Mouse (Mus musculus) adrenal gland (tissue): ENCODE measurements around the gene Sbf2.
"Not testable (repeated sequence)": the region's sequence is repeated elsewhere in the genome, so short reads cannot be mapped to it uniquely, and the experiment has no call there.

Source experiments
- intact Hi-C: fragments of 180-260 bp; cut with DNase I; formaldehyde crosslinking; loops from one replicate; pipeline ENCODE4 v1.15.1; 2025

The Sbf2 gene

GRCm38 (mm10) chr7:110585250-110585649 is 29.5 kb downstream of the Sbf2 start:
- intact Hi-C loops, result no loop called here

DNA sequence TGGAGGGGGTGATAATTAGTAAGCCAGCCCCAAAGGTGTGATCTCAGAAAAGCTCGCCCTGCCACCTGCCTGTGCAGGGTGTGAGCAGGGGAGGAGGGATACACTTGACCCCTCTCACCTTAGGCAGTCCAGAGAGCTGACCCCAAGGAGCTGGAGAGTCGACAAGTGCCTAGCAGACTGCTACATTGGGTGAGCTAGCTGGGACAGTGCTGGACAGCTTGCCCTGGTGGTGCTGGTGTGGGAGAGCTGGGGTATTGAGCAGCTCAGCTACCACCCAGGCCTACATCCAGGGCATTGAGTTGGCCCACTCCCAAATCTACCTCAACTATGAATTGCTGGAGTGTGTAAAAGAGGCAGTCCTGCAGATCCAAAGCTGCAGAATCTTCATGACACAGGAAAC is 30.6 kb downstream of the Sbf2 start:
- intact Hi-C loops, result no loop called here

DNA sequence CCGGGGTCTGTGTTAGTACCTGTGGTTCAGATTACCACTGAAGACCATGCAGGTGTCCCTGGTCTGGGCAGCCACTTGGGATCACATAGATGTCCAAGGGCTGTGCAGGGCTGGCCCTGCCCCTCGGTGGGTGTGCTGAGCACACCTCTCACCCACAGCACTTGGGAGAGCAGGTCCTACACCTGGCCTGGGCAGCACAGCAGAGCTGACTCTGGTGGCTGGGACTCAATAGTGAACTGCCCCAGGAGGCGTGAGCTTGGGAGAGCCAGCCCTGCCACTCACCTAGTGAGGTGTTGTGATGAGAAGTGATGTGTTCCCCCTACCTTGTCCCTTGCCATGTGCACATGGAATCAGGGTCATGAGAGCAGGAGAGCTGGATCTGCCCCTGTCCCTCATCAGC is 31.0 kb downstream of the Sbf2 start:
- intact Hi-C loops, result no loop called here

DNA sequence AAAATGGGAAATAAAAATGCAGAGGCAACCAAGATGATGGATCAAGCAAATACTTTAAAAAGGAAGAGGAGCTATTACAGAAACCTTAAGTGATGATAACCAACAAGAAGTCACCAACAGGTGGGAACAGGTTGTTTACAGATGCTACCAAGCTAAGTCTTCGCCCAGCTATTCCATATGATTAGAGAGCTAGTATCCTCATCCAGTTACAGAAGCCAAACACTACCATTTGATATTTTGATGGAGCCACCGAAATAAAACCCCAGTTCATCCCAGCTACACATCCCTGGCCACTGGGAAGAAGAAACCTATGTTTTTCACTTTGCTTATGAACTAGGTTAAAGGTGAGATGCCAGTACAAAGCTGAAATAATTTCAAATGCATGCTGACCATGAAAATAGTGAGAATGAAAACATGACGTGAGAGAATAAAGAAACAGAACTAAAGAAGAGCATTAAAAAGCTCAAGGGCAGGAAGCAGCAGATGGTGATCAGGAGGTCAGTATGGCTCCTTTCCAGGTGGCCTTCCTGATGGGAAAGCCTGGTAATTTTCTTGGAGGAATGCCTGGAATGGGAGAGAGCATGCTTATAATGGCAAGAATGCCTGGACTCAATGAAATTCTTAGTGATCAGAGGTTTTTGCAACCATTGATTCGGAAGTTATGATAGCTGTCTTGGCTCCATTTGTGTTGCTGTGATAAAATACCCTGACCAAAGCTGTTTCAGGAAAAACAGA is 48.7 kb downstream of the Sbf2 start:
- intact Hi-C loops, result no loop called here

DNA sequence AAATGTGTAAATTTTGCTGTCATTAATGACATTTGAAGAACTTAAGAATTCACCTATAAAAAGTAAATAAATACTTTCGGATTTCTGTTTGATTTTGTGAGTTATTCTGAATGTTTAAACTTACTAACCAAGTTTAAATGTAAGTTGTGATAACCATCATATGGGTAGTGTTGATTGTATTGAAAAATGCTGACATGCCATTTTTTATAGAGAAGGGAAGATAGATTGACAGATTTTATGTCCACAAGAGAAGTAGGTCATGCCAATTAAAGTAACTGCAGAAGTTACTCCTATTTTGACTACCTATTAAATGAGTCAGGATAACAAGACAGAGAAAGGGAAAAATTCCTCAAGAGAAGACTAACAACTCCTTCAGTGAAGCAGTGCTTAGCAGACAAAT is 53.1 kb downstream of the Sbf2 start:
- intact Hi-C loops, result no loop called here

GRCm38 (mm10) chr7:110557001-110557400 is 57.7 kb downstream of the Sbf2 start:
- intact Hi-C loops, result no loop called here

DNA sequence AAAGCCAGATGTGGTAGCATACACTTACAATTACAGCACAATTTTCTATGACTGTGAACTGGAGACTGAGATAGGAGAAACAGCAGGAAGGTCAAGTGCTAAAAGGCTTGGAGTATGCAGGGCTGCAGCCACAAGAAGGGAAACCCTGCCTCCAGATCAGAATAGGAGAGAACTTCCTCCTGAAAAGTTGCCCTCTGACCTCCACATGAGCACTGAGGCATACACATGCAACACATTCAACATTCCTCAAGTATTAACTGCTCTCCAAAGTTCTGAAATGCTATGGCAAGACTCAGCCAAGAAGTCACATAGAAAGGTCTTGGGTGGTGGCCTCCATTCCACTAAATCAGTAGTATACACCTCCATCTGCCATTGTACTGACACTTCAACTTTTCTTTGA is 58.5 kb downstream of the Sbf2 start:
- intact Hi-C loops, result no loop called here

DNA sequence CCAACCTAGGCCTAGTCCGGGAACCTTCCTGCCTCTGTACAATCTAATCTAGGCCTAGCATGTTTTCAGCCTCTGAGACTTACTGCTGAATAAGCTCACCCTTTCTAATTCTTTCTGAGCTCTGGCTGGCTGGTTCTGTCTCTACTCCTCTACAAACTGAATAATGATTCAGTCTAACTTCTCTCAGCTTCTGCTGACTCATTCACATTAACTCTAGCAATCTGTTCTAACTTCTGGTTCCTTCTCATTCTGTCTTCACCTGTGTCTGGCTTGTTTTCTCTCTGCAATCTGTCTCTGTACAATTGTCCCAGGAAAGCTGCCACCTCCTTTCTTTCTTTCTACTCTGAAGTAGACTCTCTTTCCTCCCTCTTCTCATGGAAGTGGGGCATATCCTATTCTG is 59.5 kb downstream of the Sbf2 start:
- intact Hi-C loops, result no loop called here

- intact Hi-C loops, result loop anchor here (1.0 to 5.0 kb wide), 2 partner anchors 82 to 254 kb away; no protein-coding TSS in a partner anchor
These were observed 66.5 kb downstream of the Sbf2 start for GRCm38 (mm10) chr7:110548268-110548667.

DNA sequence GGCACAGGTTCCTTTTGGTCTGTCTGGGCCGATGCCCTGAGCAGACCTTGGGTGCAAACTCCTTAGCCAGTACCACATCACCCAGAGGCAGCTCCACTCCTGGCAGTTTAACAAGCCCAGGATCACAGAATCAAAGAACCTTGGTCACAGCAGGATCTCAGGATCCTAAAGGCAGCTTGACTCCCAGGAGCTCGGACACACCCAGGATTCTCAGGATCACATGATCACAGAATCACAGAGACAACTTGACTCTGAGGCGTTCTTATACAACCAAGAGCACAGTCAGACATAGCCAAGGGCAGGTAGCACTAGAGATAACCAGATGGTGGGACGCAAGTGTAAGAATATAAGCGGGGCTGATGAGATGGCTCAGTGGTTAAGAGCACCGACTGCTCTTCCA is 71.4 kb downstream of the Sbf2 start:
- intact Hi-C loops, result no loop called here

GRCm38 (mm10) chr7:110539266-110539665 is 75.5 kb downstream of the Sbf2 start:
- intact Hi-C loops, result no loop called here

DNA sequence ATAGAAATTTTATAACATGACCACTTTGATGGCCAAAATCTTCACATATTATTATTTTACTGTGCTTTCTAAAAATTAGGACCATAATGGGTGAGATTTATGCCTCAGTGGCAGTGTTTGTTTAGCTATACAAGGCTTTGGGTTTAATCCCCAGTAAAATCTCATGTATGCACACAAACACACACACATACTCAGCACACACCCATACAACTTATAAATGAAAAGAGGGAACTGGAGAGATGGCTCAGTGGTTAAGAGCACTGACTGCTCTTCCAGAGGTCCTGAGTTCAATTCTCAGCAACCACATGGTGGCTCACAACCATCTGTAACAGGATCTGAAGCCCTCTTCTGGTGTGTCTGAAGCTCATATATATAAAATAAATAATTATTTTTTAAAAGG is 84.4 kb downstream of the Sbf2 start:
- intact Hi-C loops, result not testable (repeated sequence)

- intact Hi-C loops, result no loop called here
These were observed 89.5 kb downstream of the Sbf2 start for GRCm38 (mm10) chr7:110525090-110525775.

GRCm38 (mm10) chr7:110516241-110517220 is 98.2 kb downstream of the Sbf2 start:
- intact Hi-C loops, result no loop called here

- intact Hi-C loops, result no loop called here
These were observed 100.6 kb downstream of the Sbf2 start for GRCm38 (mm10) chr7:110514131-110514530.

- intact Hi-C loops, result no loop called here
These were observed 116.1 kb downstream of the Sbf2 start for GRCm38 (mm10) chr7:110498653-110499052.

- intact Hi-C loops, result no loop called here
These were observed 123.7 kb downstream of the Sbf2 start for GRCm38 (mm10) chr7:110491038-110491437.

GRCm38 (mm10) chr7:110485051-110485450 is 129.7 kb downstream of the Sbf2 start:
- intact Hi-C loops, result no loop called here

GRCm38 (mm10) chr7:110470987-110471386 is 143.7 kb downstream of the Sbf2 start:
- intact Hi-C loops, result no loop called here

DNA sequence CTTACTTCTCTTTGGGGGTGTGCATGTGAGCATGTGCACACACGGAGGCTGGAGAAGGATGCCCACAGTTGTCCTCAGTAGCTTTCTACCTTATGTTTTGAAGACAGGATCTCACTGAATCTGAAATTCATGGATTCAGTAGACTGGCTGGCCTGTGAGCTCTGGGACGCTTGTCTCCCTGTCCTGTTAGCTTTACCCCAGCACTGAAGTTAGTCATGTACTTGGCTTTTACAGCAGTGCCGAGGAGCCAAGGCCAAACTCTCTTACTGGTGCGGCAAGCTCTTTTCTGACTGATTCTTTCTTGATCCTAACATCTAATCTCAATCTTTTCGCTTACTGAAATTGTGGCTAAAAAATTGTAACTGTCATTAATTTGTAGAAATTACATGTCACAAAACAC is 151.3 kb downstream of the Sbf2 start:
- intact Hi-C loops, result no loop called here

GRCm38 (mm10) chr7:110432301-110432700 is 182.4 kb downstream of the Sbf2 start:
- intact Hi-C loops, result loop anchor here (1.0 to 10.0 kb wide), 2 partner anchors 145 to 202 kb away; no protein-coding TSS in a partner anchor

DNA sequence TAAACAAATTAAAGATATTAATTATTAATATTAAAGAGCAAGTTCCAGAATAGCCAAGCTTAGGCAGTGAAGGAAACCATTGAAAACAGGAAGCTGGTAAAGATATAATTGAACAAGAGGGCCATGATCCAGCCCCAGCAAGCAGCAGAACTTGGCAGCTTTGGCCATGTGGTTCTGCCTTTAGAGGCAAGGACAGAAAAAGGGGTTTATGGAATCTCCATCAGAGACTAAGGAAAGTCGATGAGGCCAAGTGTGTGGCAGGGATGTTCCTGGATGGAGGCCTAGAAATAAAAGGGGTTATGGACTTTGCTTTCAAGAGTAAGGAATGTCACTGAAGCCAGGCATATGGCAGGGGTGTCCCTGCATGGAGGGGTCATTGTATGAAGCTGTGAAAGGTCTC is 198.4 kb downstream of the Sbf2 start:
- intact Hi-C loops, result no loop called here
